Mouse (Mus musculus): ENCODE measurements around the gene Slc26a9.

DNA sequence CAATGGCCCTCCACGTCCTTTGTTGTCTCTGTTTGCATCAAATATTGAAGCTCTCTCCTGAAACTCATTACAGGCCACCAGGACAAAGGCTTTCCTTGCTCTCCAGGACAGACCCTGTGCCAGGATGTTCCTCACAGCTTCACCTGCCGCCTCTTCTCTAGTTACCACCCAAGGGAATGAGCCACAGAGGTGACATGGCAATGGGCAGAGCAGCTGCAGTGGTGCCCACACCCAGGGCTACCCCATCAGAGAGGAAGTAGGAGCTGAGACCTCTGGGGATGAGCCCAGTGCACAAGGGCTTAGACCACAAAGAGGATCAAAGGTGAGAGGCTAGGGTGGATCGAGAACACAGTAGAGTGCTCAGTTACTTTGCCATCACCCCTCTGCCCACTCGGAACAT, 20.3 kb upstream of the Slc26a9 start:
- TF ChIP-seq POLR2A (IDR thresholded peaks at IDR 0.05; ENCODE audit: borderline replicate concordance, extremely low read depth, low read depth, low read length) (no peak), CTCF (IDR thresholded peaks at IDR 0.05; ENCODE audit: insufficient read depth, low read length) (no peak)
